Mouse (Mus musculus) T-cell, adult 66 days (primary cell): ENCODE measurements around the gene BC049762. TPM values are rescaled to one million over a fixed set of nuclear protein-coding genes. Genes with fewer than 3 reads are reported as not detected.

Source experiments
- total RNA-seq, 2 experiments: library from RNA; stranded (reverse); gene quantifications; 3 replicates in 1 of 2; 4 replicates in 1 of 2; pipeline ENCODE4 v1.2.4; 2023

The BC049762 gene
- total RNA-seq = not detected

DNA sequence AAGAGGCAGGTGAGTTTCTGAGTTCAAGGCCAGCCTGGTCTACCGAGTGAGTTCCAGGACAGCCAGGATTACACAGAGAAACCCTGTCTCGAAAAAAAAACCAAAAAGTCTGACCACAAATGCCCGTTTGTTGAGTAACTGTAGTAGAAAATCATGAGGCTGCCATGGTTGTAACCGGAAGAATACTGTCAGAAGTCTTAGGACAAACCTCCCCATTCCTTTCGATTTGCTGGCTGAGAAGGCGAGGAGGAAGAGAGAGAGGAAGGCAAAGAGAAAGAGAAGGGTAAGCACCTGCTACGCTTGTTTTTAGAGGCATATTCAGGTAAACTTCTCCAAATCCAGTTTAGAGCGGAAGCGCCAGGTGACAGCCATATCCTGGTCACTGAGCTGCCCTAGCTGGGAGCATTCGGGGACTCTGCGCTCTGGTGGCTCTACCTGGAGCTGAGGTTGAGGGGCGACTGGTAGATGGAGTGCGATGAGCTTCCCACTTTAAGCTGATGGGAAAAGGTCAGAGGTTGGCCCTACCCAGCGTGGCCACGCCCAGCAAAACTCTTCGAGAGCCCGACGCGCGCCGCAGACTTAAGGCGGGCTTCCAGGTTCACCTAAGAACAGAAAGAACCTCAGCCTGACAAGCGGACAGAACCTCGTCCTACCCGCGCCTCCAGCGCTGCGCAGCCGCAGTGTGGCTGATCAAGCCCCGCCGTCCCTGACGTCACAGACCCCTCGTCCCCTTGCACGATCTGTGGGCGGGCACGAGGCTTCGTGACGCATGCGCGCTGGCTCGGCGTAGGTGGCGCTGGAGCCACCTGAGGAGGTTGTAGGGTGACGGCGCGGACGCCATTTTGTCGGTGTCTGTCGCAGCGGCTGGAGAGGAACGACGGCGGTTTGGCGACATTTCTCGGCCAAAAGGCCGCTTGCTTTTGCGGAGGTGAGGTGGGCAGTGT, at the start of gene BC049762:
BC049762 (minus strand) TSS at position 705 of the 944 bp plus-strand sequence.

DNA sequence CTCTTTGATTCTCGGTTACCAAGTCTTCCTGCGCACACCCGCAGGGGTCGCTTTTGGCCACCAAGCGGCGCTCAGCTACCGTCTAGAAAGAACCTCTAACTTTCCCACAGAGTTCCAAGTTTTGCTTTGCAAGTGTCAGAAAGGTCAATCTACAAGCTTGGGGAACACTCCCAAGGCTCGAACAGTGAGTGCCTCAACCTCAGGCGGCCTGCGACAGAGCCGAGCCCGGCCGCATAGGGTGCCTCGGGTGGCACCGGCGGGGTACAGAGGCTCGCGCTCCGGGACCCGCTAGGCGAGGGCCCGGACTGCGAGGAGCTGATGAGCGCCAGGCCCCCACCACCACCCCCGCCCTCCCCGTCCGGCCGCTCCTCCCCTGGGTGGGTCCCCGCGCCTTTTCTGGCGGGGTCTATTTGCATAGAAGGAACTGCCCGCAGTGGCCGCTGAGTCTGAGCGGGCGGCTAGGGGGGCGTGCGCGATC, 26.8 kb upstream of the BC049762 start, which contains the start of gene Col23a1:
Col23a1 (plus strand) TSS at position 357 of the 478 bp plus-strand sequence.

DNA sequence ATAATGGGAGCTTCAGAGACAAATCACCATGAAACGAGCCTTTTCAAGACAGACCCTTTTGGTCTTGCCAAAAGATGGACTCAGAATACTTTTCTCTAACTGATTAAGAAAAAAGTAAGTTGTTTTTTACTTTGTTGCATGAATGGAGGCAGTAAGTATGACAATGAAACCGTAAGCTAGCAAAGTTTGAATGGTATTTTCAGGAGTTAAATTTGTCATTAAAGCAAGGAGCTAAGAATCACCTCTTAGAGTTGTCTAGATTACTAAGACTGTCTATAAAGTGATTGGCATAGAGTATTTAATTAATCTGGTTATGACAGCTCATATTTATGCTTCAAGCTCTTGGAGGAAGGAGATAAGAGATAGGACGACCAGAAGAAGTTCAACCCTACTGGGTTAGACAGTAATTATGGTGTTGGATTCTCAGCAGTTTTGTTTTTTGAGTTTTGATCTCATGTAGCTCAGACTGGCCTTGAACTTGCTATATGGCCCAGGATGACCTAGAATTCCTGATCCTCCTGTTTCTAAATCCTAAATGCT, 1.1 kb downstream of the BC049762 start, which contains the start of gene Clk4:
Clk4 (plus strand) TSS at position 51 of the 540 bp plus-strand sequence.

DNA sequence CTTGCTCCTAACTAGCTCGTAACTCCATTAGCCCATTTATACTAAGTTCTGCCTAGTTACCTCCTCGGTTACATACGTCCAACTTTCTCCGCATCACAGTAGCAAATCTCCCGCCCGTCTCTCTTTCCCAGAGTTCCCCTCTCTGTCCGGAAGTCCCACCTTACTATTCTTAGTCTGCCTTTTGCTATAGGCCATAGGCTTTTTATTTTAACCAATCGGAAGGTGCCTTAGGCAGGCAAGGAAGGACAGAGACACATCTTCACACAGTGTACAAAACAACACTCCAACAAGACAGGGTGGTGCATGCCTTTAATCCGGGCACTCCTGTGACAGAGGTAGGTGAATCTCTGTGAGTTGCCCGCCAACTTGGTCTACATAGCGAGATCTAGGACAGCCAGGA, 42.5 kb downstream of the BC049762 start, which contains the start of gene Gm12569:
Gm12569 (plus strand) TSS at position 166 of the 400 bp plus-strand sequence.

Other genes with a start within 250 kb of the BC049762 start
- gene Olfr54, start 248.8 kb downstream of the BC049762 start, total RNA-seq = not detected
- not detected for gene Olfr1375, start 214.9 kb downstream of the BC049762 start, total RNA-seq
- gene Zfp354a, start 203.8 kb downstream of the BC049762 start, total RNA-seq = not detected
- gene Gm12569, start 42.6 kb downstream of the BC049762 start, total RNA-seq = not detected
- 100 to 1,000 TPM; 227 to 236 TPM for gene Clk4, start 1.3 kb downstream of the BC049762 start, total RNA-seq
- gene Col23a1, start 26.9 kb upstream of the BC049762 start, total RNA-seq = 1 to 10 TPM; 1.4 to 1.5 TPM